Mouse (Mus musculus) ovary, adult 18-20 months (tissue): Measurements from ENCODE around the gene Ncam1.

Experiments
- DNase-seq: peaks from one replicate; pipeline ENCODE4 v3.0.0; 2022; ENCODE audit warnings: low spot score, mixed read lengths

The Ncam1 gene

DNA sequence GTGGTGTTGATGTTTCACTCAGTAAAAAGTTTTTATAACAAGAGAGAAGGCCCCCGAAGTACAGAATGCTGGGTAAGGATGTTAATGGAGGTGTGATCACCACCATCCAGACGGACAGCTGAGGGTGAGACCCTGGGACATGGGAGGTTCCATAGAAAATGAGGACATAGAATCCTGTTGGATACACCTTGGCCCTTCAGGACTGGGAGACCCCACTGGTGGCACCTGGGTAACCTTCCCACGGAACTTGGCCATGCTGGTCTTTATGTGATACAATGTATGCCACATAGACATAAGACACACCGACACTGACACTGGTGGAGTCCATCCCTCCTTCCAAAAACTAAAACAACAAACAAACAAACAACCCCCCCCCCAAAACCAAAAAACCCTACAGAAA is 296.5 kb downstream of the Ncam1 start:
- DNase-seq = no peak

DNA sequence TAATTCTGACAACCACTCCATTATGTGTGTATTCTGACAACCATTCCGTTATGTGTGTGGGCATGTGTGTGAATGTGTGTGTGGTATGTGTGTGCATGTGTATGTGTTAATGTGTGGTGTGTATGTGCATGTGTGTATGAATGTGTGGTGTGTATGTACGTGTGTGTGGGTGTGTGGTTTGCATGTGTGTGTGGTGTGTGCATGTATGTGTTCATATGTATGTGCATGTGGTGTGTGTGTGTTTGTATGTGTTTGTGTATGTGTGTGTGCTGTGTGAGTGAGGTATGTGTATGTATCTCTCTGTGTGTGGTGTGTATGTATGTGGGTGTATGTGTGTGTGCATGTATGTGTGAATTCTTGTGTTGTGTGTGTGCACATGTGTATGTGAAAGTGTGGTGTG is 298.8 kb downstream of the Ncam1 start:
- DNase-seq = no peak

GRCm38 (mm10) chr9:49493979-49494649 is 304.6 kb downstream of the Ncam1 start:
- no peak for DNase-seq

GRCm38 (mm10) chr9:49490609-49491008 is 308.1 kb downstream of the Ncam1 start:
- no peak for DNase-seq

GRCm38 (mm10) chr9:49488912-49489895 is 309.5 kb downstream of the Ncam1 start:
- DNase-seq = peak; percentile 45

- no peak for DNase-seq
These were observed 310.5 kb downstream of the Ncam1 start for GRCm38 (mm10) chr9:49488258-49488657.

GRCm38 (mm10) chr9:49487657-49487943 is 311.1 kb downstream of the Ncam1 start:
- DNase-seq = no peak

- no peak for DNase-seq
These were observed 311.7 kb downstream of the Ncam1 start for GRCm38 (mm10) chr9:49486805-49487656.

- peak; percentile 84 for DNase-seq
These were observed 312.8 kb downstream of the Ncam1 start, which contains the start of gene Ttc12 for GRCm38 (mm10) chr9:49485892-49486311. TSS of gene Ttc12 (minus strand) at chr9:49486225.

GRCm38 (mm10) chr9:49485250-49485891 is 313.4 kb downstream of the Ncam1 start:
- no peak for DNase-seq

DNA sequence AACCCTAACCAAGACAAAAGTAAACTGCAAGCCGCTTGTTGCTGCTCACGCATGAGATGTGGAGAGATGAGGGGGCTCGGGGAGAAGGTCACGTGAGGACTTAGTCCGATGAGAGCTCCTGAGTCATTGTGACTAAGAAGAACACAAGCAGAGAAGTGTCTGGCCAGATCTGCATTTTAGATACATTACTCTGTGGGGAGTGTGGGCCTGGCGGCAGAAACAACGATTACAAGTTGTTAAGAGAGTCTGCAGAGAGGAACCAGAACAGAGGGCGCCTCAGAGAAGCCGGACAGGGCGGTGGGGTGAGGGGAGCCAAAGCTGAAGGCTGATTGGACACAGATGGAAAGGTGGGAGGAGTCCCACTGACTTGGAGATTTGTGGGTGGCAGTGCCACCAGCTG is 315.4 kb downstream of the Ncam1 start:
- DNase-seq = no peak

DNA sequence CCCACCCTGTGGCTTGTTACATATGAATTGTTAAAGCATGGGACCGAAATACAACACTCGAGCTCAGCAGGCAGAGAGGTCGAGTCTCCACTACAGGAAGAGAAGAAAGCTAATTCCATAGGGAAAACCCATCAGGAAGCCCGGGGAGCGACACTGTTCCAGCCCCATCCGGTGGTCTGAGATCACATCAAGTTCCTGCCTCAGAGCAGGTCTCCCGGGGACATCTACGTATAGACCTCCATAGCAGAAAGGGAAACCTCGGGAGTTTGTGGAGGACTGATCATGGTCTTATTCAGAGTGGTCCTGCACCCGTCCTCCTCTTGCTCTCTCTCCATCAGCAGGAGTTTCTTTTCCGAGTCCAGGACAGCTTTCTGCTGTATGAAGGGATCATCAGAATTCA is 326.6 kb downstream of the Ncam1 start:
- no peak for DNase-seq

DNA sequence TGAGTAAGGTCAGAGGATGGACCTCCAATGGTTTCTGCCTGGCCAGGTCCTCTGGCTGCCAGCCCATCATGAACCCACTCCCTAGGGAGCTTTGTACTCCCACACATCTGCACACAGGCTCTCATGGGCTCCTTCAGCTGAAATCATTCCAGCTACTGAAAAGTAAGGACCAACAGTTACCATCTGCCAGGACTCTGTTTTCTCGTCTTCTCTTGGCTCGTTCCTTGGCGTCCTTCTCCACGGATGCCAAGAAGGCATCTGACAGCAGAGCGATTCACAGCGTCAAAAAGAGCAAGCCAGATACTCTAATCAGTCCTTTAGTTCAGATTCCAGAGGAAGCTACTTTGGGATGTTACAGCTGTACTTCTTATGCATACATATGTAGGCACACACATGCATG is 327.8 kb downstream of the Ncam1 start:
- peak; percentile 21 for DNase-seq

- DNase-seq = no peak
These were observed 328.7 kb downstream of the Ncam1 start for GRCm38 (mm10) chr9:49470006-49470405.

DNA sequence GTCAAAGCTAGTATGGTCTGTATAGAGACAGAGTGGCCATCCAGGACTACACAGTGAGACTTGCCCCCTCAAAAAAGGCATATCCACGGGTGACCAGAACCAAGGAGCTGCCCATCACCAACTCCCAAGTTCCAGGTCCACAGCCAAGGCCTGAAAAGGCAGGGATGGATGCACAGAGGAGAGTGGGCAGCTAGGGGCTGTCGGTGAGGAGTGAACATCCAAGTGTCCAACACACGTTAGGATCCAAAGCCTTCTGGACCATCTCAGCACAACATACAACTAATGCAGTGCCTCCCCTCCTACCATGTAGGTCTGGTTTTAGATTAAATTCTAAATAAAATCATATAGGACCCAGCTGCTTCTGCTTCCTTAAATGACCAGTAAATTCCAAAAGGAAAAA is 342.6 kb downstream of the Ncam1 start:
- no peak for DNase-seq

GRCm38 (mm10) chr9:49452396-49452795 is 346.3 kb downstream of the Ncam1 start:
- no peak for DNase-seq
